Mouse (Mus musculus): ENCODE data around the gene Defb13. TPM values are rescaled to one million over a fixed set of nuclear protein-coding genes. Genes with fewer than 3 reads are reported as not detected.
"Not testable (repeated sequence)": the region's sequence is repeated elsewhere in the genome, so short reads cannot be mapped to it uniquely, and the experiment has no call there.

Gene Defb13
- polyA plus RNA-seq (2012; rRNA removed), result not detected in 2 replicates

GRCm38 (mm10) chr8:21946462-21946861, at the start of gene Defb13:
Defb13 (plus strand) TSS chr8:21946762.
- no peak for DNase-seq (ENCODE audit: low spot score)

GRCm38 (mm10) chr8:21906290-21906689, 40.3 kb upstream of the Defb13 start, which contains the start of gene Defb11:
Defb11 (minus strand) TSS chr8:21906412.
- DNase-seq (ENCODE audit: low spot score), result not testable (repeated sequence)

GRCm38 (mm10) chr8:21911931-21912330, 34.6 kb upstream of the Defb13 start:
- DNase-seq (ENCODE audit: low spot score), result no peak

- no peak for DNase-seq (ENCODE audit: low spot score)
These were observed 34.0 kb upstream of the Defb13 start for GRCm38 (mm10) chr8:21912554-21912953.

- DNase-seq (ENCODE audit: low spot score), result no peak
These were observed 30.9 kb upstream of the Defb13 start for GRCm38 (mm10) chr8:21915625-21916024.

GRCm38 (mm10) chr8:21930754-21931153, 15.8 kb upstream of the Defb13 start:
- not testable (repeated sequence) for DNase-seq (ENCODE audit: low spot score)

- DNase-seq (ENCODE audit: low spot score), result no peak
These were observed 14.0 kb upstream of the Defb13 start, which contains the start of gene Defb15 for GRCm38 (mm10) chr8:21932610-21933009. Defb15 (minus strand) TSS chr8:21932710.

- DNase-seq (ENCODE audit: low spot score), result not testable (repeated sequence)
These were observed 8.5 kb upstream of the Defb13 start, which contains the start of gene Defb35 for GRCm38 (mm10) chr8:21938052-21938451. Defb35 (plus strand) TSS chr8:21938352.

GRCm38 (mm10) chr8:21947311-21948017, 902 bp downstream of the Defb13 start:
- no peak for DNase-seq (ENCODE audit: low spot score)

GRCm38 (mm10) chr8:21955321-21955720, 8.8 kb downstream of the Defb13 start:
- no peak for DNase-seq (ENCODE audit: low spot score)

GRCm38 (mm10) chr8:21956336-21956735, 9.8 kb downstream of the Defb13 start:
- no peak for DNase-seq (ENCODE audit: low spot score)

GRCm38 (mm10) chr8:21958414-21958813, 11.9 kb downstream of the Defb13 start, which contains the start of gene Fam90a1a:
Fam90a1a (plus strand) TSS chr8:21958714.
- no peak for DNase-seq (ENCODE audit: low spot score)

GRCm38 (mm10) chr8:21966646-21967045, 20.1 kb downstream of the Defb13 start:
- no peak for DNase-seq (ENCODE audit: low spot score)

- DNase-seq (ENCODE audit: low spot score), result no peak
These were observed 22.9 kb downstream of the Defb13 start, which contains the start of gene Ccdc70 for GRCm38 (mm10) chr8:21969475-21969874. Ccdc70 (plus strand) TSS chr8:21969775.

GRCm38 (mm10) chr8:21978193-21978592, 31.6 kb downstream of the Defb13 start:
- no peak for DNase-seq (ENCODE audit: low spot score)

GRCm38 (mm10) chr8:21981664-21982337, 35.2 kb downstream of the Defb13 start:
- no peak for DNase-seq (ENCODE audit: low spot score)

- no peak for DNase-seq (ENCODE audit: low spot score)
These were observed 45.6 kb downstream of the Defb13 start for GRCm38 (mm10) chr8:21992184-21992583.

GRCm38 (mm10) chr8:21995181-21995580, 48.6 kb downstream of the Defb13 start:
- no peak for DNase-seq (ENCODE audit: low spot score)

Other genes starting within 250 kb of the Defb13 start
- not detected in 2 replicates for gene AY761184, start 243.1 kb upstream of the Defb13 start, polyA plus RNA-seq (2012; rRNA removed)
- not detected in 2 replicates for gene Defa24, start 212.3 kb upstream of the Defb13 start, polyA plus RNA-seq (2012; rRNA removed)
- 0.48 TPM in 1 of 2 replicates, not detected in the other for gene Defb50, start 123.2 kb upstream of the Defb13 start, polyA plus RNA-seq (2012; rRNA removed)
- gene Defb2, start 106.8 kb upstream of the Defb13 start, polyA plus RNA-seq (2012; rRNA removed), result not detected in 2 replicates
- gene Defb10, start 87.9 kb upstream of the Defb13 start, polyA plus RNA-seq (2012; rRNA removed), result not detected in 2 replicates
- not detected in 2 replicates for gene Defb9, start 61.3 kb upstream of the Defb13 start, polyA plus RNA-seq (2012; rRNA removed)
- gene Defb11, start 40.4 kb upstream of the Defb13 start, polyA plus RNA-seq (2012; rRNA removed), result not detected in 2 replicates
- gene Defb15, start 14.1 kb upstream of the Defb13 start, polyA plus RNA-seq (2012; rRNA removed), result not detected in 2 replicates
- gene Defb35, start 8.4 kb upstream of the Defb13 start, polyA plus RNA-seq (2012; rRNA removed), result not detected in 2 replicates
- not detected in 2 replicates for gene Fam90a1a, start 12.0 kb downstream of the Defb13 start, polyA plus RNA-seq (2012; rRNA removed)
- not detected in 2 replicates for gene Ccdc70, start 23.0 kb downstream of the Defb13 start, polyA plus RNA-seq (2012; rRNA removed)
- gene Atp7b, start 113.5 kb downstream of the Defb13 start, polyA plus RNA-seq (2012; rRNA removed), result 0.88 and 0.93 TPM in 2 replicates
- gene Alg11, start 114.0 kb downstream of the Defb13 start, polyA plus RNA-seq (2012; rRNA removed), result 10.6 and 11.6 TPM in 2 replicates
- 3.6 and 4.7 TPM in 2 replicates for gene Nek5, start 178.3 kb downstream of the Defb13 start, polyA plus RNA-seq (2012; rRNA removed)
- gene Nek3, start 219.7 kb downstream of the Defb13 start, polyA plus RNA-seq (2012; rRNA removed), result 10.1 and 10.2 TPM in 2 replicates
- gene Ckap2, start 239.1 kb downstream of the Defb13 start, polyA plus RNA-seq (2012; rRNA removed), result 4.7 and 5.1 TPM in 2 replicates
- 29.0 and 30.2 TPM in 2 replicates for gene Vps36, start 246.0 kb downstream of the Defb13 start, polyA plus RNA-seq (2012; rRNA removed)